Mouse (Mus musculus): ENCODE measurements around the gene Olfr798.

GRCm38 (mm10) chr10:129651763-129652162 lies 24.0 kb upstream of the Olfr798 start:
- no peak for TF ChIP-seq GATA1 (IDR thresholded peaks at IDR 0.05; ENCODE audit: borderline replicate concordance, low read length)
- TF ChIP-seq FLI1 (IDR thresholded peaks at IDR 0.05; ENCODE audit: low read length): no peak

Measured in megakaryocyte, embryonic 14.5 days (primary cell).